Mouse (Mus musculus): Measurements from ENCODE around the gene Abhd11. TPM values are rescaled to one million over a fixed set of nuclear protein-coding genes. Genes with fewer than 3 reads are reported as not detected.

Gene Abhd11
- total and polyA plus RNA-seq, 3 experiments, result 56.9 to 90.2 (median 64.5) TPM

GRCm38 (mm10) chr5:134992566-134992965 lies 16.4 kb upstream of the Abhd11 start:
- H3K4me1 ChIP-seq (ENCODE audit: control insufficient read depth, insufficient read depth, low read length), result no peaks in the 10 kb centered on the region
- TF ChIP-seq CTCF (IDR thresholded peaks at IDR 0.05), result no peak
- no peak for TF ChIP-seq EP300 (IDR thresholded peaks at IDR 0.05; ENCODE audit: insufficient read depth, low read depth, low read length)
- TF ChIP-seq POLR2A (IDR thresholded peaks at IDR 0.05; ENCODE audit: insufficient read depth, low read depth, low read length), result no peak
- 79% methylated on average over 5 of the region's 5 CpGs for WGBS
- intact Hi-C loops (cut with DNase I), result no loop called here
- no peak overlapping the region for H3K27ac ChIP-seq
- H3K79me2 ChIP-seq (replicated peaks; ENCODE audit: control insufficient read depth, insufficient read depth, low read length), result no peaks in the 10 kb centered on the region
- DNase-seq, result no peak
- H3K36me3 ChIP-seq (ENCODE audit: control insufficient read depth, insufficient read depth, low read length), result no peaks in the 10 kb centered on the region
- peaks cover under 1% of the 10 kb centered on the region; the same call in 1 of the 2 replicates for H3K27me3 ChIP-seq (ENCODE audit: control insufficient read depth, insufficient read depth, low read length)
- H3K4me3 ChIP-seq, result no peak overlapping the region
- no peak overlapping the region for H3K9ac ChIP-seq (ENCODE audit: low read depth, low read length)

- H3K27ac ChIP-seq, result no peak overlapping the region
- H3K4me1 ChIP-seq (ENCODE audit: control insufficient read depth, insufficient read depth, low read length), result no peaks in the 10 kb centered on the region
- H3K9ac ChIP-seq (ENCODE audit: low read depth, low read length), result no peak overlapping the region
- H3K36me3 ChIP-seq (ENCODE audit: control insufficient read depth, insufficient read depth, low read length), result no peaks in the 10 kb centered on the region
- WGBS, result 63% methylated on average over 6 of the region's 6 CpGs
- intact Hi-C loops (cut with DNase I), result no loop called here
- H3K27me3 ChIP-seq (ENCODE audit: control insufficient read depth, insufficient read depth, low read length), result no peaks in the 10 kb centered on the region
- H3K79me2 ChIP-seq (replicated peaks; ENCODE audit: control insufficient read depth, insufficient read depth, low read length), result no peaks in the 10 kb centered on the region
- TF ChIP-seq CTCF (IDR thresholded peaks at IDR 0.05), result no peak
- no peak for TF ChIP-seq POLR2A (IDR thresholded peaks at IDR 0.05; ENCODE audit: insufficient read depth, low read depth, low read length)
- TF ChIP-seq EP300 (IDR thresholded peaks at IDR 0.05; ENCODE audit: insufficient read depth, low read depth, low read length), result no peak
- no peak for DNase-seq
- no peak overlapping the region for H3K4me3 ChIP-seq
Measured at GRCm38 (mm10) chr5:134998359-134998758, 10.6 kb upstream of the Abhd11 start.

- Histone ChIP-seq H3K4me1 (ENCODE audit: control insufficient read depth, insufficient read depth, low read length) (no peaks in the 10 kb centered on the region), H3K27ac (no peak overlapping the region), H3K79me2 (replicated peaks; ENCODE audit: control insufficient read depth, insufficient read depth, low read length) (no peaks in the 10 kb centered on the region), H3K9ac (ENCODE audit: low read depth, low read length) (no peak overlapping the region), H3K4me3 (no peak overlapping the region), H3K36me3 (ENCODE audit: control insufficient read depth, insufficient read depth, low read length) (no peaks in the 10 kb centered on the region), H3K27me3 (ENCODE audit: control insufficient read depth, insufficient read depth, low read length) (no peaks in the 10 kb centered on the region)
- 96% methylated on average over 4 of the region's 4 CpGs for WGBS
- no peak for TF ChIP-seq CTCF (IDR thresholded peaks at IDR 0.05)
- TF ChIP-seq EP300 (IDR thresholded peaks at IDR 0.05; ENCODE audit: insufficient read depth, low read depth, low read length), result no peak
- no peak for TF ChIP-seq POLR2A (IDR thresholded peaks at IDR 0.05; ENCODE audit: insufficient read depth, low read depth, low read length)
- intact Hi-C loops (cut with DNase I), result no loop called here
- DNase-seq, result no peak
Measured at GRCm38 (mm10) chr5:134999797-135000196, 9.2 kb upstream of the Abhd11 start.

GRCm38 (mm10) chr5:135000751-135001150 lies 8.2 kb upstream of the Abhd11 start:
- H3K4me3 ChIP-seq, result no peak overlapping the region
- TF ChIP-seq EP300 (IDR thresholded peaks at IDR 0.05; ENCODE audit: insufficient read depth, low read depth, low read length) (no peak), CTCF (IDR thresholded peaks at IDR 0.05) (no peak), POLR2A (IDR thresholded peaks at IDR 0.05; ENCODE audit: insufficient read depth, low read depth, low read length) (no peak)
- WGBS, result 76% methylated on average over 16 of the region's 16 CpGs
- H3K9ac ChIP-seq (ENCODE audit: low read depth, low read length), result no peak overlapping the region
- no peaks in the 10 kb centered on the region for H3K4me1 ChIP-seq (ENCODE audit: control insufficient read depth, insufficient read depth, low read length)
- H3K36me3 ChIP-seq (ENCODE audit: control insufficient read depth, insufficient read depth, low read length), result no peaks in the 10 kb centered on the region
- no peaks in the 10 kb centered on the region for H3K79me2 ChIP-seq (replicated peaks; ENCODE audit: control insufficient read depth, insufficient read depth, low read length)
- intact Hi-C loops (cut with DNase I), result no loop called here
- no peaks in the 10 kb centered on the region for H3K27me3 ChIP-seq (ENCODE audit: control insufficient read depth, insufficient read depth, low read length)
- H3K27ac ChIP-seq, result no peak overlapping the region
- DNase-seq, result no peak

GRCm38 (mm10) chr5:135001309-135001708 lies 7.6 kb upstream of the Abhd11 start:
- intact Hi-C loops (cut with DNase I), result no loop called here
- H3K36me3 ChIP-seq (ENCODE audit: control insufficient read depth, insufficient read depth, low read length), result no peaks in the 10 kb centered on the region
- H3K27ac ChIP-seq, result no peak overlapping the region
- no peak for DNase-seq
- 4% methylated on average over 14 of the region's 14 CpGs for WGBS
- no peaks in the 10 kb centered on the region for H3K79me2 ChIP-seq (replicated peaks; ENCODE audit: control insufficient read depth, insufficient read depth, low read length)
- no peaks in the 10 kb centered on the region for H3K4me1 ChIP-seq (ENCODE audit: control insufficient read depth, insufficient read depth, low read length)
- H3K4me3 ChIP-seq, result no peak overlapping the region
- TF ChIP-seq POLR2A (IDR thresholded peaks at IDR 0.05; ENCODE audit: insufficient read depth, low read depth, low read length), result no peak
- TF ChIP-seq CTCF (IDR thresholded peaks at IDR 0.05), result 0 out of 2 replicates have a peak, but pooled peaks have one; percentile 9
- no peak for TF ChIP-seq EP300 (IDR thresholded peaks at IDR 0.05; ENCODE audit: insufficient read depth, low read depth, low read length)
- H3K9ac ChIP-seq (ENCODE audit: low read depth, low read length), result no peak overlapping the region
- H3K27me3 ChIP-seq (ENCODE audit: control insufficient read depth, insufficient read depth, low read length), result no peaks in the 10 kb centered on the region

- DNase-seq, result no peak
- H3K27ac ChIP-seq, result no peak overlapping the region
- TF ChIP-seq CTCF (IDR thresholded peaks at IDR 0.05), result no peak
- TF ChIP-seq POLR2A (IDR thresholded peaks at IDR 0.05; ENCODE audit: insufficient read depth, low read depth, low read length), result no peak
- TF ChIP-seq EP300 (IDR thresholded peaks at IDR 0.05; ENCODE audit: insufficient read depth, low read depth, low read length), result no peak
- no peaks in the 10 kb centered on the region for H3K79me2 ChIP-seq (replicated peaks; ENCODE audit: control insufficient read depth, insufficient read depth, low read length)
- intact Hi-C loops (cut with DNase I), result no loop called here
- no peaks in the 10 kb centered on the region for H3K36me3 ChIP-seq (ENCODE audit: control insufficient read depth, insufficient read depth, low read length)
- no peak overlapping the region for H3K4me3 ChIP-seq
- no peaks in the 10 kb centered on the region for H3K27me3 ChIP-seq (ENCODE audit: control insufficient read depth, insufficient read depth, low read length)
- H3K9ac ChIP-seq (ENCODE audit: low read depth, low read length), result no peak overlapping the region
- WGBS, result 67% methylated on average over 5 of the region's 5 CpGs
- no peaks in the 10 kb centered on the region for H3K4me1 ChIP-seq (ENCODE audit: control insufficient read depth, insufficient read depth, low read length)
Measured at GRCm38 (mm10) chr5:135002151-135002550, 6.8 kb upstream of the Abhd11 start.

Data from heart, adult 2 months (tissue).